Mouse (Mus musculus) CH12.LX (cell line): ENCODE results near the gene Chd2. TPM values are rescaled to one million over a fixed set of nuclear protein-coding genes. Genes with fewer than 3 reads are reported as not detected.

Source experiments
- DNase-seq: peaks from one replicate; pipeline ENCODE4 v3.0.0-alpha.2; 2013; ENCODE audit errors: extremely low read depth
- H3K27ac ChIP-seq: 2 replicates; pipeline ENCODE4 v1.5.1; 2012; ENCODE audit warnings: low read depth, mild to moderate bottlenecking, control low read depth, moderate library complexity; ENCODE audit not compliant: insufficient read depth
- H3K27me3 ChIP-seq: replicated peaks from 2 replicates; pipeline ENCODE3; 2012; ENCODE audit warnings: inconsistent platforms
- H3K36me3 ChIP-seq, 2 experiments: replicated peaks in 1 of 2; 2 replicates each; pipeline versions ENCODE3 to v1.6.1; 2012; ENCODE audit warnings: inconsistent platforms in 1 of 2, low read length in 1 of 2, mild to moderate bottlenecking in 1 of 2, mixed read lengths in 1 of 2, moderate library complexity in 1 of 2; ENCODE audit not compliant: control insufficient read depth in 1 of 2, insufficient read depth in 1 of 2
- H3K4me1 ChIP-seq, 2 experiments: 2 replicates each; pipeline ENCODE4 v1.6.1; 2012; ENCODE audit warnings: inconsistent platforms in 1 of 2, moderate library complexity in 1 of 2; ENCODE audit not compliant: insufficient read depth in 2 of 2, control insufficient read depth in 1 of 2
- H3K4me2 ChIP-seq: 2 replicates; pipeline ENCODE4 v1.6.1; 2012; ENCODE audit warnings: low read depth, mild to moderate bottlenecking, control low read depth; ENCODE audit not compliant: poor library complexity, insufficient read depth, severe bottlenecking
- H3K4me3 ChIP-seq, 3 experiments: fragments of 150-350 bp in 1 of 3; sonication (generic) in 1 of 3; replicated peaks in 1 of 3; 2 replicates each; pipeline versions ENCODE3 to v1.5.1; 2011 to 2012; ENCODE audit warnings: low read depth in 2 of 3, low read length in 2 of 3, mild to moderate bottlenecking in 2 of 3, moderate library complexity in 2 of 3, control low read depth in 1 of 3, improper control_type of control experiment in 1 of 3, inconsistent platforms in 1 of 3, mixed read lengths in 1 of 3; ENCODE audit not compliant: poor library complexity in 1 of 3
- H3K79me2 ChIP-seq: replicated peaks from 2 replicates; pipeline ENCODE4 v1.6.1; 2012; ENCODE audit warnings: mild to moderate bottlenecking, moderate library complexity; ENCODE audit not compliant: control insufficient read depth, poor library complexity, insufficient read depth, severe bottlenecking; ENCODE audit errors: extremely low read depth
- H3K9ac ChIP-seq: 2 replicates; pipeline ENCODE4 v1.6.1; 2012; ENCODE audit warnings: low read depth, mild to moderate bottlenecking, control low read depth, moderate library complexity; ENCODE audit not compliant: insufficient read depth
- H3K9me3 ChIP-seq: replicated peaks from 2 replicates; pipeline ENCODE3; 2012; ENCODE audit warnings: low read length, inconsistent platforms, mixed read lengths
- BHLHE40 ChIP-seq: IDR thresholded peaks from 2 replicates; pipeline ENCODE4 v1.6.1; 2011; ENCODE audit warnings: mild to moderate bottlenecking, low read depth, low read length, improper control_type of control experiment
- CHD1 ChIP-seq: IDR thresholded peaks from 2 replicates; pipeline ENCODE4 v1.6.1; 2012; ENCODE audit warnings: low read depth, low read length, improper control_type of control experiment, inconsistent platforms
- CHD2 ChIP-seq: IDR thresholded peaks from 2 replicates; pipeline ENCODE4 v1.6.1; 2011; ENCODE audit warnings: low read length, improper control_type of control experiment
- CTCF ChIP-seq, 2 experiments: IDR thresholded peaks in 1 of 2; conservative IDR thresholded peaks in 1 of 2; 2 replicates each; pipeline ENCODE4 v1.5.1; 2011 to 2012; ENCODE audit warnings: low read depth in 2 of 2, low read length in 2 of 2, improper control_type of control experiment in 1 of 2, inconsistent platforms in 1 of 2, mild to moderate bottlenecking in 1 of 2, moderate library complexity in 1 of 2
- E2F4 ChIP-seq: IDR thresholded peaks from 2 replicates; pipeline ENCODE4 v1.6.1; 2011; ENCODE audit warnings: low read depth, low read length, improper control_type of control experiment; ENCODE audit not compliant: insufficient replicate concordance
- ELF1 ChIP-seq: IDR thresholded peaks from 2 replicates; pipeline ENCODE4 v1.6.1; 2014; ENCODE audit warnings: low read depth, mild to moderate bottlenecking, inconsistent platforms, low read length, improper control_type of control experiment
- EP300 ChIP-seq: IDR thresholded peaks from 2 replicates; pipeline ENCODE4 v1.6.1; 2011; ENCODE audit warnings: low read length, improper control_type of control experiment
- ETS1 ChIP-seq: conservative IDR thresholded peaks from 2 replicates; pipeline ENCODE4 v1.6.1; 2012; ENCODE audit warnings: low read depth, mild to moderate bottlenecking, inconsistent platforms, low read length, improper control_type of control experiment, moderate library complexity
- GABPA ChIP-seq: IDR thresholded peaks from 2 replicates; pipeline ENCODE4 v1.6.1; 2012; ENCODE audit warnings: low read depth, low read length, improper control_type of control experiment, inconsistent platforms; ENCODE audit not compliant: insufficient replicate concordance
- HCFC1 ChIP-seq: IDR thresholded peaks from 2 replicates; pipeline ENCODE4 v1.6.1; 2012; ENCODE audit warnings: low read depth, mild to moderate bottlenecking, inconsistent platforms, low read length, improper control_type of control experiment
- IRF4 ChIP-seq: IDR thresholded peaks from 2 replicates; pipeline ENCODE4 v1.6.1; 2014; ENCODE audit warnings: low read depth, mild to moderate bottlenecking, inconsistent platforms, low read length, improper control_type of control experiment
- JUN ChIP-seq: IDR thresholded peaks from 2 replicates; pipeline ENCODE4 v1.6.1; 2011; ENCODE audit warnings: low read depth, mild to moderate bottlenecking, low read length, improper control_type of control experiment, moderate library complexity; ENCODE audit not compliant: insufficient read depth
- JUND ChIP-seq: conservative IDR thresholded peaks from 2 replicates; pipeline ENCODE4 v1.6.1; 2011; ENCODE audit warnings: low read depth, low read length, improper control_type of control experiment
- KAT2A ChIP-seq: IDR thresholded peaks from 2 replicates; pipeline ENCODE4 v1.6.1; 2012; ENCODE audit warnings: low read length, improper control_type of control experiment, inconsistent platforms; ENCODE audit not compliant: insufficient replicate concordance
- MAFK ChIP-seq: IDR thresholded peaks from 2 replicates; pipeline ENCODE4 v1.6.1; 2011; ENCODE audit warnings: low read length, improper control_type of control experiment; ENCODE audit not compliant: insufficient replicate concordance
- MAX ChIP-seq: IDR thresholded peaks from 2 replicates; pipeline ENCODE4 v1.6.1; 2011; ENCODE audit warnings: low read length, improper control_type of control experiment
- MAZ ChIP-seq: IDR thresholded peaks from 2 replicates; pipeline ENCODE4 v1.6.1; 2012; ENCODE audit warnings: low read depth, mild to moderate bottlenecking, inconsistent platforms, low read length, improper control_type of control experiment, moderate library complexity
- MEF2A ChIP-seq: IDR thresholded peaks from 2 replicates; pipeline ENCODE4 v1.6.1; 2014; ENCODE audit warnings: low read depth, mild to moderate bottlenecking, inconsistent platforms, low read length, improper control_type of control experiment, borderline replicate concordance
- MXI1 ChIP-seq: IDR thresholded peaks from 2 replicates; pipeline ENCODE4 v1.6.1; 2011; ENCODE audit warnings: mild to moderate bottlenecking, low read depth, low read length, improper control_type of control experiment
- MYC ChIP-seq: IDR thresholded peaks from 2 replicates; pipeline ENCODE4 v1.6.1; 2011; ENCODE audit warnings: low read depth, mild to moderate bottlenecking, improper control_type of control experiment, low read length
- NELFE ChIP-seq: IDR thresholded peaks from 2 replicates; pipeline ENCODE4 v1.6.1; 2011; ENCODE audit warnings: low read depth, low read length, improper control_type of control experiment
- NRF1 ChIP-seq: IDR thresholded peaks from 2 replicates; pipeline ENCODE4 v1.6.1; 2014; ENCODE audit warnings: low read depth, mild to moderate bottlenecking, inconsistent platforms, low read length, improper control_type of control experiment, moderate library complexity
- PAX5 ChIP-seq: IDR thresholded peaks from 2 replicates; pipeline ENCODE4 v1.6.1; 2012; ENCODE audit warnings: low read length, inconsistent platforms, mixed read lengths
- POLR2A ChIP-seq: IDR thresholded peaks from 2 replicates; pipeline ENCODE4 v1.6.1; 2011; ENCODE audit warnings: low read depth, mild to moderate bottlenecking, improper control_type of control experiment, low read length
- POLR2AphosphoS2 ChIP-seq: IDR thresholded peaks from 2 replicates; pipeline ENCODE4 v1.6.1; 2011; ENCODE audit warnings: low read depth, low read length, improper control_type of control experiment
- RAD21 ChIP-seq: IDR thresholded peaks from 2 replicates; pipeline ENCODE4 v1.6.1; 2011; ENCODE audit warnings: low read depth, mild to moderate bottlenecking, low read length, improper control_type of control experiment, moderate library complexity
- SIN3A ChIP-seq: IDR thresholded peaks from 2 replicates; pipeline ENCODE4 v1.6.1; 2012; ENCODE audit warnings: low read length, improper control_type of control experiment, inconsistent platforms
- SMC3 ChIP-seq: IDR thresholded peaks from 2 replicates; pipeline ENCODE4 v1.6.1; 2011; ENCODE audit warnings: low read depth, low read length, improper control_type of control experiment
- TBP ChIP-seq: conservative IDR thresholded peaks from 2 replicates; pipeline ENCODE4 v1.6.1; 2011; ENCODE audit warnings: low read depth, low read length, improper control_type of control experiment
- TCF12 ChIP-seq: IDR thresholded peaks from 2 replicates; pipeline ENCODE4 v1.6.1; 2014; ENCODE audit warnings: low read depth, mild to moderate bottlenecking, inconsistent platforms, low read length, improper control_type of control experiment
- USF1 ChIP-seq: IDR thresholded peaks from 2 replicates; pipeline ENCODE4 v1.6.1; 2014; ENCODE audit warnings: low read depth, mild to moderate bottlenecking, inconsistent platforms, low read length, improper control_type of control experiment
- USF2 ChIP-seq: conservative IDR thresholded peaks from 2 replicates; pipeline ENCODE4 v1.6.1; 2011; ENCODE audit warnings: low read depth, low read length, improper control_type of control experiment
- ZC3H11A ChIP-seq: IDR thresholded peaks from 2 replicates; pipeline ENCODE4 v1.6.1; 2012; ENCODE audit warnings: low read depth, mild to moderate bottlenecking, inconsistent platforms, low read length, improper control_type of control experiment
- ZMIZ1 ChIP-seq: IDR thresholded peaks from 2 replicates; pipeline ENCODE4 v1.6.1; 2012; ENCODE audit warnings: low read depth, mild to moderate bottlenecking, inconsistent platforms, low read length, improper control_type of control experiment
- dilution Hi-C: fragments of 300-500 bp; cut with MboI; formaldehyde crosslinking; loops from 2 replicates; pipeline ENCODE4 v1.14.3; 2020; ENCODE audit warnings: low sequenced_read_pairs; ENCODE audit not compliant: extremely low pct_unique_long_range_greater_than_20kb, extremely low pct_ligation_motif_present
- in situ Hi-C: fragments of 300-500 bp; cut with MboI; formaldehyde crosslinking; loops from 3 replicates; pipeline ENCODE4 v1.14.3; 2019; ENCODE audit warnings: low sequenced_read_pairs, low pct_ligation_motif_present, low pct_unique_long_range_greater_than_20kb, mixed read lengths
- polyA plus RNA-seq: library from polyadenylated mRNA; unstranded; fragments of >175 nt; gene quantifications from 2 replicates; pipeline ENCODE4 v1.2.1, GENCODE M21; 2012; ENCODE audit warnings: low read depth; ENCODE audit not compliant: insufficient read length
- total RNA-seq, 2 experiments: library from RNA; depleted of rRNA; stranded (reverse); fragments of 300-350 nt in 1 of 2; fragments of >200 nt in 1 of 2; gene quantifications; 2 replicates each; pipeline ENCODE4 v1.2.3; 2012 to 2014

The Chd2 gene
- total and polyA plus RNA-seq, 3 experiments = 23.2 to 39.3 (median 30.9) TPM

GRCm38 (mm10) chr7:73584009-73584995 is 42.7 kb upstream of the Chd2 start (continued):
- TF ChIP-seq MAFK = no peak
- TF ChIP-seq, all 38 proteins: peak for 15

- peak overlapping the region; percentile 98 for H3K9ac ChIP-seq
- peak overlapping the region in 2 of 3 experiments; percentile 34 to 48 for H3K4me3 ChIP-seq
- peak; percentile 87 for TF ChIP-seq MXI1
- TF ChIP-seq IRF4 = peak; percentile 85
- TF ChIP-seq PAX5 = no peak
- no peak for TF ChIP-seq NRF1
- peak; percentile 98 for TF ChIP-seq MAX
- TF ChIP-seq MAFK = no peak
- peak; percentile 71 for TF ChIP-seq ETS1
- no peak for TF ChIP-seq ELF1
- TF ChIP-seq RAD21 = peak; percentile 10
- no peak for TF ChIP-seq CTCF (conservative IDR thresholded peaks at IDR 0.05 in 1 of 2, IDR thresholded peaks at IDR 0.05 in 1 of 2; ENCODE audit: low read depth in 2 of 2, low read length in 2 of 2)
- TF ChIP-seq POLR2A = peak; percentile 69
- 0 out of 2 replicates have a peak, but pooled peaks have one; percentile 46 for TF ChIP-seq ZMIZ1
- TF ChIP-seq ZC3H11A = no peak
- TF ChIP-seq EP300 = peak; percentile 71
- 0 out of 2 replicates have a peak, but pooled peaks have one; percentile 25 for TF ChIP-seq MAZ
- TF ChIP-seq E2F4 = no peak
- peak; percentile 78; the same call in 1 of the 2 replicates for TF ChIP-seq SIN3A
- TF ChIP-seq JUND = no peak
- no peak for TF ChIP-seq GABPA
- TF ChIP-seq MYC = peak; percentile 99
- TF ChIP-seq USF2 = peak; percentile 69
- TF ChIP-seq MEF2A = peak; percentile 53; the same call in 1 of the 2 replicates
- TF ChIP-seq CHD2 = no peak
- TF ChIP-seq NELFE = peak; percentile 84
- TF ChIP-seq KAT2A = no peak
- TF ChIP-seq BHLHE40 = peak; percentile 88
- no peak; the same call in 1 of the 2 replicates for TF ChIP-seq HCFC1
- peak; percentile 48; the same call in 1 of the 2 replicates for TF ChIP-seq POLR2AphosphoS2
- TF ChIP-seq USF1 = peak; percentile 77
- TF ChIP-seq CHD1 = peak; percentile 37
- peak; percentile 65; the same call in 1 of the 2 replicates for TF ChIP-seq TCF12
- TF ChIP-seq JUN = no peak; the same call in 1 of the 2 replicates
- no peak for TF ChIP-seq SMC3
- TF ChIP-seq TBP = peak; percentile 85
- DNase-seq = peak; percentile 63
- peak overlapping the region; percentile 96 for H3K27ac ChIP-seq
- H3K4me2 ChIP-seq = peak overlapping the region; percentile 93
- in situ Hi-C loops = no loop called here
- no peaks in the 10 kb centered on the region for H3K9me3 ChIP-seq
- peaks cover 25 to 63% of the 10 kb centered on the region in 2 experiments for H3K4me1 ChIP-seq
- H3K79me2 ChIP-seq = 0 out of 2 replicates have a peak, but pooled peaks cover 3% of the 10 kb centered on the region
- no peaks in the 10 kb centered on the region for H3K27me3 ChIP-seq
- dilution Hi-C loops = no loop called here
- no peaks in the 10 kb centered on the region for H3K36me3 ChIP-seq
Measured at GRCm38 (mm10) chr7:73583400-73583799, 41.8 kb upstream of the Chd2 start.
